Mouse (Mus musculus) WW6 (cell line): Measurements from ENCODE around the gene Dock1.

Source experiments
- DNase-seq: peaks from one replicate; pipeline ENCODE4 v3.0.0-alpha.2; 2013; ENCODE audit warnings: low read depth, low spot score

Dock1 gene

DNA sequence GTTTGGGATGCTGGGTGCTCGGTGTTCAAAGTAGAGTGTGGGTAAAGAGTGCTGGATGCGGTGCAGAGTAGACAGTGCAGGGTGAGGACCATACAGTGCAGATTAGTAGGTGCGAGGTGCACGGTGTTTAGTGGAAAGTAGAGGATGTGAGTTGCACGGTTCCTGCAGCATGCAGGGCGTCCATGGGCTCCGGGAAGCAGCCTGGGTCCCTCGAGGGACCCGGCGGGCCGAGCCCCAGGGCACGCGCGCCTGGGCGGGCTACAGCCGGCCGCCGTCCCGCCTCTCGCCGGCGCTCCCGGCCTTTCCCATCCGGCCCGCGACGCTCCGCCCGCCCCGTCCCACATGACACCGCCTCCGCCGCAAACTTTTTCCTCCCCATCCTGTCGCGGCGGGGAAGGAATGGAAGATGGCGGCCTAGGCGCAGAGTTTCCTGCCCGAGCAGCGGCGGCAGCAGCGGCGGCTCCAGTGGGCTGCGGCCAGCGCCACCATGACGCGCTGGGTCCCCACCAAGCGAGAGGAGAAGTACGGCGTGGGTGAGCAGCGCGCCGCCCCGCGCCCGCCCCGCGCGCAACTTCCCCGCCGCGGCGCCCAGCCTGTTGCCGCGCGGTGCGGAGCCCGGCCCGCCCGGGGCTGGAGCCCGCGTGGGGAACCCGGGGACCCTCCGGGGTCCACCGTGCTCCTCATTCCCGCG, at the start of gene Dock1:
Gene Dock1, plus strand, starts transcription at position 343 of the 691 bp plus-strand sequence.
- DNase-seq, result no peak

DNA sequence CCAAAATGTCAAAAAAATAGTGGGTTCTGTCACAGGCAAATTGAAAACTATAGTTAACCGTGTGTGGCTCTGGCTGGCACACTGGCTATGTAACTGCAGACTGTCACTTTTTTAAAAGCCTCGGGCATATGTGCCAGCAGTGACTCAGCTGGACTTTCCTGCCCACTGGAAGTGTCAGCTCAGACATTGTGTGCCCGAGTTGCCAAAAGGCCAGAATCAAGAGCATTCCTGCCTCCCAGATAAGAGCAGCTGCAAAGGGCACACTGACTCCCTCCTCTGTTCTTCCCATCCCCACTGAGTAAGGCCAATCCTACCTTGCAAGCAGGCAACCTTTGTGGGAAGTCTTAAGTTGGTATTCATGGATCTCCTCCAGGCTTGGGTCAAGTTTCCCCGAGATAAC, 42.5 kb upstream of the Dock1 start:
- no peak for DNase-seq

DNA sequence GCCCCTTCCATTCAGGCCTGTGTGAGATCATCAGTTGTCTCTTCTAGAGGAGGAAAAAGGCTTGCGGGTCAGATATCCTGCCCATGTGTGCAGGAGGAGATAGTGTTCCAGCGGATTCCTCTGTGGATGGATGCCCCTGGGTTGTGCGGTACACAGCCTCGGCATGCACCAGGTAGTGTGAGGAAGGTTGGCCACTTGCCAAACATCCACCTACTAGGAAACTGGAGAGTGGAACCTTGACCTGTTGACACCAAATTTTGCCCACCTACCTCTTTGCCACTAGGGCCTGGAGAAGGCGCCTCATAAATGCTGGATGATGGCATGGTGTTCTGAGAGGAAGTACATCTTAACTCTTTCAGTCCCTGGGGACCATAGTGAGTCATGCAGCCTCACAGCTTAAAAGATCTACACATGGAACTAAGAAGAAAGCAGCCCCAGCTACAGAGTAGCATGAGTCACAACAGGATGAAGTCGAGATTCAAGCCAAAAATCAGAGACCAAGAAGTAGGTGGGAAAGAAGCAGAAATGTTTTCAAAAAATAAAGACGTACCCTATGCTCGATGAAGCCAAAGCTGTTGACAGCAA, 20.1 kb upstream of the Dock1 start:
- DNase-seq, result no peak

DNA sequence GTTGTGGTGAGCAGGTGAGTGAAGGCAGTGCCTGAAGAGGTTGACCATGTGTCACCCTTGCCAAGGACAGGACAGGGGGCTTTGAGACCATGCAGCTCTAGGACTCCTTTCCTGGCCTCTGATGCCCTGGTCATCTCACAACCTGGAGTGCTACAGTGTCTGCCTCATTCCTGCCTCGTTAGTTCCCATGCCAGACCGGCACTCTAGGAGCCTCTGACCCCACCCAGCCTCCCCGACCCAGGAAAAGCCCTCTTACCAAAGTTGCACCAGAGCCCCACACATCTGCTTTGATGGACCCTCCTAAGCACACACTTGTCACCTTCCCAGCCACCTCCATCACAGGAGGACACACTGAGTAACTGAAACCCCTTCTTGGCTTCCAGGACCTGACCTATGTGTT, 19.4 kb upstream of the Dock1 start:
- no peak for DNase-seq

DNA sequence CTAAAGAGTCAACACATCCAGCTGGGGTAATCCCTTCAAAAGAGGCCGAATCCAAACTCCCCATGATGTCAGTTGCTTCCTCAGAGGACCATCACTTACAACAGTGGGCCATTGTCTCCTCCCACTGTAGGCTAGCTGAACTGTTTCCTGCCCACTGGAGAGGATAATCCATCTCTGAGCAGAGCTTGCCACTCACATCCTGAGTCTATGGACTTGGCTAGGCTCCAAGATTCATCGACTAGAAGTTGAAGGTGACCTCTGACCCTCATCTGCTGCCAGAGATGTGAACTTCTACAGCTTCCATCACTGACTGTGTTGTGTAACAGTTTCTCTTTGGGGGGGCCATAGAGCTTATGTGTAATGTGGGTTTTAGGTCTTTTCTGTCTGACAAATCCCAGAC, 7.2 kb upstream of the Dock1 start:
- DNase-seq, result no peak

DNA sequence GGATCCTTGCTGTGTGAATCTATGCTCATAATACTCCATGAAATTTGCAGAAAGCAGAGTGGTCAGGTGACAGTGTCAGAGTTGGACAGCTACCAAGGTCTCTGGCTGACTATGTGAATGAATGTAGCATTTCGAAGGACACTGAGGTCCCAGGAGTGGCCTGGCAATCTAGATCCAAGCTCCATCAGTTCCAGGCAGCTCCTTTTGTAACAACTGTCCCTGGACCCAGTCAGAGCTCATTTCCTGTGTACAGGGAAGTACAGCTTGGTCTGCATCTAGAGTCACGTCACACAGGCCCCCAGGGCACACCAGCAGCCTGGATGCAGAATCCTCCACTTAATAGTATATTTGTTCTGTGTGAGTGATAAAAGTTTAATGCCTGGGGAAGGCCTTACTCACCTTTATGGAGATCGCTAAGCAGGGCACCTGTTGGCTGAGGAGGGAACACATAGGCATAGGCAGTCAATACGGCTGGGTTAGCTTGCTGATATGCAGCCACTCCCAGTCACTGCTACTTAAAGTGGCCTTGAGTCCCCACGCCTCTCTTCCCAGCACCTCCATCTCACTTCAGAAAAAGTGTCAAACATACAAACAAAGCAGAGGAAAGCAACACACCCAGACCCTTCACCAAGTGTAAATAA, 4.7 kb upstream of the Dock1 start:
- no peak for DNase-seq

DNA sequence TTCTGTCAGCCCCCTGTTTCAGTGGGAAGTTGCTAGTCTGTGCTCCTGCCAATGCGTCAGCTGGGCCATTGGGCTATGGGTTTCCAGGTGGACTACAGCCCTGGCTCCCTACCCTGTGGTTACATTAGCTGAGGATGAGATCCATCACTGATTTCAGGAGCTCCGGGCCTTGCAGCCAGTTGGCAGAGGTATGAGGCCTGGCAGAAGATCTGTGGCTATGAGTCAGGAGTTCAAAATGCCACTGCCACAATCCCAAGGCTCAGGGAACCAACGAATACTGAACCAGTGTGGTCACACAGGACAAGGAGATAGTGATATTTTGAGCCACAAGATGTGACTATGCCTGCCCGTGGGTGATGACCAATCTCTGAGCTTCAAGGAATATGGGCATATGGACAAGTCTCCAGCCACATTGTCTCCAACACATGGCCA, 3.2 kb upstream of the Dock1 start:
- no peak for DNase-seq

DNA sequence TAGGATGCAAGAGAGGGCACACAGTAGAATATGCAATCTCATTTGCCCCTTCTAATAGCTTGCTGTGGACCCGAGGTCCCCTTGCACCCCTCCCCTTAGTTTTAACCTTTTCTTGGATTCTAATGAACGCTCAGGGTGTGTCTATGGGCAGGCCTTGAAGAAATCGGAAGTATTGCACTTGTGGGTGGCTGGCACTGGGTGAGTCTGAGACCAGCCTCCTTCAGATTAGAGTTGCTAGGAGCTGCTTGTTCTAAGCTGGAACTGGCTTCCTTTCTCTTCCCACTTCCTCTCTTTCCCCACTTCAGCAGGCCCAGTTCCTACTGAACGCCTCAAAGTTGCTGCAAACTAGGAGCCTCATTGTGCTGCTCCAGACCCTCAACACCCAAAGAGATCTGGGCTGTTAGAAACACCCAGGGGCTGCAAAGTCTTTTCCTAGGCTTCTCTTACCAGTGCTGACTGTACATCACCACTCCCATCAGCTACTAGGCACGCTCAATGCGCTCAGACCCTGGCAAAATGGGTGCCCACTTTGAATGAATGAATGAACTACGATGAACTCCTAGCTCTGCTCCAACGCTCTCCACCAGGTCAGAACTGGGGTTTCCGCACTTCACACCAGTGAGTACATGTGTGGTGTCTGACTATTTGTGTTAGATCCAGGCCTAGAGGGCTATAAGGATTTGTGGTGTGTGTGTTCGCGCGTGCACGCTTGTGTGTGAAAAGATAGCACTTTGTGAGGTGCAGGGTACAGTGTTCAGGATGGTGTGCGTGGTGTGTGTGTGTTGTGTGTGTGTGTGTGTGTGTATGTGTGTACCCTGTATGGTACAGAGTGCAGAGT, 761 bp upstream of the Dock1 start:
- DNase-seq, result no peak

DNA sequence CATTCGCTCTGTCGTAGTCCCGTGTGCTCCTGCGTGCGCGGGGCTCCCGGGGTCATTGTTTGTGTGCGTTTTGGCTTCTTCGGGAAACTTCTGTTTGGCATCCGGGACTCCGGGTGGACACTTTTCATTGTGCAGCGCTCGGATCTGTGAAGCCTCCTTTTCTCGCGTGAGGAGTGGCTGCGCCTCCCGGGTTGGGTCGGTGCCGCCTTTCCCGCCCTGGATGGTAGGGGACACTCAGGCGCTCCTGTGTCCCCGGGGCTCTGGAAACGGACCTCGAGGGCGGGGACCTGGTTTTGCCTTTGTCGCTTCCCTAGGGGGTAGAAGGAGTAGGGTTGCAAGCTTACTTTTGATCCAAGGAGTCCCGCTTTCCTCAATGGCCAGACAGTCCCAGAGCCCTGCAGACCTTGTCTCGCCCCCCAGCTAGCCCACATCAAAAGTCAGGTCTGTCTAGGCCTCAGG, 578 bp downstream of the Dock1 start:
- no peak for DNase-seq

DNA sequence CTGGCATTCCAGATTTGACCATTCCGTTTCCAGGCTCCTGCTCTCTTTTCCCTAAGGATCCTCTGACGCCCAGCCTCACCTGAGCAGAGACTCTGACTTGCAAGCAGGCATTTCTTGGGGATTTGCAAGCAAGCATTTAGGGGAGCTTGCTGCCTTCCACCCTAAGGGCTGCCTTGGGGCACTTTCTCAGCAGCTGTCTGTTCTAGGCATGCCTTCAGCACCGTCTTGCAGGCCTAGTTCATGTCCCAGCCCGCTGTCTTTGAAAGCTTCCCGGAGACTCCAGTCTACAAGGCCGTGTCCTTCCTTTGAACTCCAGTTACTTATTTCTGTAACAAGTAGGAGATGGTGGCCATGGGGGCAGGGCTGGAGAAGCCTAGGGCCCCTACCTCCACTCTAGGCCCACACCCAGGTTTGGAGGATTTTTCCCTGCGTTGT, 1.0 kb downstream of the Dock1 start:
- DNase-seq, result no peak

DNA sequence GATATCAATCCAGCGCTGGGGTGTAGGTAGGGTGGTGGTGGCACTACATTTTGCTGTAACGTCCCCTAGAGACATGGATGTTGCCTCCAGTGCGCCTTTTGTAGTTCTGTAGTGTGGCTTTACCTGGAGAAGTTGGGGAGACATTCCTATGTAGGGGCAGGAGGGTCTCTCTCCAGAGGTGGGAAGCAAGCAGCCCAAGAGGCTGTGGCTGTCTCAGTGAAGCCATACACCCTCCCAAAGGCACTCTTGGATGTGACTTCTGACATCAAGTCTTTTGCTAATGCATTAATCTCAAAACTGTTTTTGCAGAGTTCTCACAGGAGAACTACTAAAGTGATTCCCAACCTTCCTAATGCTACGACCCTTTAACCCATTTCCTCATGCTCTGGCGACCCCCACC, 2.7 kb downstream of the Dock1 start:
- no peak for DNase-seq

DNA sequence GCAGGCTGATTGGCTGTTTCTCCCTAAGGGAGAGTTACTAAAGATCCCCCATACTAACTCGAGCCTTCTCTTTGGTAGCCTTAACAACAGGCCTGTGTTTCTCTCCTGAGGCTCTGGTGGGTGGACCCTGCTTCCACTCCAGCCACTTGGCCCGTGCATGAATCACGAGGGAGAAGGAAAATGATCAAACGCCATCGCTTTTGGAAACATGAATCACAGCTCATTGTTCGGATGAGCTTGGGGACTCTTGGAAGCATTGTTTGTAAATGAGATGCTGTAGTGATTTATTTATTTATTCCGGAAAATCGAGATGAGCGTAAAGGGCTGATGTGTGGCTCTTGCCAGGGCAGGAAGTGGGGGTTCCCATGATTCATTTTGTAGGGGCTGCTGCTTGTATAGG, 3.5 kb downstream of the Dock1 start:
- DNase-seq, result no peak

DNA sequence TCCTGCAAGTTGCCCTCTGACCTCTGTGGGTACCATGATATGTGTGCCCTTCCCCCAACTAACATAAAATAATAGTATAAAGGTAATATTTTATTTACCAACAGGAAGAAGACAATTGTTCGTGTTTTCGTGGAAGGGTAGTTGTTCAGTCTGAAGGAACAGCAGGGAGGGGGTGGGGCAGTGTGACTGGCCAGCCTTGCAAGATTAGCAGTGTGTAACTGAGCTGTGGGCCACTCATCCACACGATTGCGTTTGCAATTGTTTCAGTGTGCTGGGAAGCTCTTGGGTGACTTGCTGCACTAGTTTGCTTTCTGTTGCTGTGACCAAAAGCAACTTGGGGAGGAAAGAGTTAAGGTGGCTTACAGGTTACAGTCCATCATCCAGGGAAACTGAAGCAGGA, 7.4 kb downstream of the Dock1 start:
- DNase-seq, result no peak

DNA sequence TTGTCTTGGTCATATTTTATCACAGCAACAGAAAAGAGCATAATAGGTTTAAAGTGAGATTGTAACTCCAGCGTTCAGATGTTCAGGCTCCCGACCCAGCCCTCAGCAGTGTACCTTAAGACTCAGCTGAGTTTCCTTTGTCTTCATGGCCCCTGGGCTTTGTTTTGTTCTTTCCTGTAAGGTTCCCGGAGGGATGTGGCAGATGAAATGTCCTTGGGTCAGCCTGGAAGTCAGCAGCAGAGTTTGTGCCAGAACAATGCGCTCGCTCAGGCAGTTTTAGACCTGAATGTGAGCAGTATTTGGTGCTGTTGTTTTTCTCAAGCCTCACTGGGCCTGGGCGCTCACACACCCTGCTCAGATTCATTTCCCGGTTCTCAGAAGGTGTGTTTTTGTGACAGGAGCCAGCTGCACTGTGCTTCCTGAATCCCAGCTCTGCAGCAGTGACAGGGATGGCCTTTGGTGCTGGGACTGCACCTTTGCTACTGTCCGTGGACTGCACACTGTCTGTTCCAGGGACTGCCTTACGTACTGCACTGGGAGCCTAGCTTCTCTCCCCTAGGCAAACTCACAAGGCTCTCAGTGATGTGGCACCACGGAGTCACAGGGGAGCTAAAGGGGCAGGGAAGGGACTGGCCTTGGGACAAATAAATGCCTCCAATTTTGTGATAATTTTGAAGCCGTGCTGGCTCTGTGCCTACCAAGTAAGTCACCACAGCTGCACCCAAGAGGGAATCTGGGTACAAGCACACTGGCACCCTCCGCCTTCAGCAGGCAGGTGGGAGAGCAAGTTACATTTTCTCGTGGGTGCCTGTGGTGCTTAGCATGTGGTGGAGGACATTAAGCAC, 9.1 kb downstream of the Dock1 start:
- DNase-seq, result no peak

DNA sequence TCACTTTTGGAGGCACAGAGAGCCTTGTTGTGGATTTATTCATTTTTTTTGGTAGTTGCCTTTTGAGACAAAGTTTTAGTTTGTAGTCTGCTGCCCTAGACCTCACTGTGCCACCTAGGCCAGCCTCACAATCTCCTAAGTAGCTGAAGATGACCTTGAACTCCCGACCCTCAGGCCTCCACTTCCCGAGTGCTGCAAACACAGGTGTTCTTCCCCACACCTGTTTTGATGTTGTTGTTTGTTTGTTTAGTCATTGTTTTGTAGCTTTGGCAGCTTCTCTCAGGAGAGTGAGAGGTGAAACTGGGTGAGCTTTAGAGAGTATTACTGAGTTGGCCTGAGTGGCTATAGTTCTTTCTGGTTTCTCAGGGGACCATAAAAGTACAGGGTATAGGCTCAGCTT, 9.7 kb downstream of the Dock1 start:
- no peak for DNase-seq

DNA sequence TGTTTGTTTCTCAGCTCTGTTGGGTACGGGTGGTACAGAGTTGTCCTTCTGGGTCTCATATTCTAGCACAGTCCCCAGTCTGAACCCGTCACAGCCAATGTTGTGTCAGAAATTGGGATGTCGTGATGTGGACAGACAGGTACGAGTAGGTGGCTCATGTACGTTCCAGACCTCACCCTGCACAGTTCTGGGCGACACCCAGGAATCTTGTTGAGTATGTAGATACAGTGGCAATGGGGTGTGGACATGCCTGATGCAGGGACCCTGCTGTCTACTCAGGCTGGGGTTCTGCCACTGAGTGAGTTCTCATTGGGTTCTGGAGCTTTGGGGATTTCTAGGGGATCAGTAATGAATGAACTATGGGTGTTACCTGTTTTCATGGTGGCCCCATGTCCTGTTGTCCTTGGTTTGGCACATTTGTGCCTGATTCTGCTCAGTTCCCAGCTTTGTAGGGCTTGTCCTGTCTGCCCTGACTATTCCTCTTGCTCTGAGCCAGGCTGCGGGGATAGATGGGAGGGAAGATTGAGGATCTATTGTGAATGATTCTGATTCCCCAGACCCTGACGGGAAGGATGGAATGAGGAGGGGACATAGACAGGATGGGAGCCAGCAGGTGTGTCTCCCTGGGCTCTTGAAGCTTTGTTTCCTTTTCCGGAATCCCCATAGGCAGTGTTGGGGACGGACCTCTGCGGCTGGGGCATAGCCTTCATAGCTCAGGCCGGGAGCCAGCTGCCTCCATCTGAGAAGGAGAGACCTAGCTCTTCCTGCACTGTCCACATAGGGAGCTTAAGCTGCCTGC, 11.5 kb downstream of the Dock1 start:
- DNase-seq, result no peak

DNA sequence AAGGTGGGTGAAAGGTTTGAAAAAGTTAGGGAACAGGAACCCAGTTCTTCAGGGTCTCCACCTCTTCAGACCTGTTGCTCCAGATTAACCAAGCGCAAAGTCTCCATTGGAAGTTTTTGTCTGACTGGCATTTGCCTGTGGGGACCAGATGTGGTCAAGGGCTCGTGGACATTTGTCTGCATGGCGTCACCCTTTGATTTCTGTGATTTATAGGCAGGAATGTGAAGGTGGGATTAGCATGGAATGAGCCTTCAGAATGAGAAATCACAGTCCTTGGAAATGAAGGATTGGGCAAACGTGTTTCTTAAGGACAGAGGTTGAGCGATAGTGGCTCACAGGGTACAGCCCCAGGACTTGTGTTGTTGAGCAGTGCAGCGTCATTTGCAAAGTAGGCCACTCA, 17.9 kb downstream of the Dock1 start:
- no peak for DNase-seq

DNA sequence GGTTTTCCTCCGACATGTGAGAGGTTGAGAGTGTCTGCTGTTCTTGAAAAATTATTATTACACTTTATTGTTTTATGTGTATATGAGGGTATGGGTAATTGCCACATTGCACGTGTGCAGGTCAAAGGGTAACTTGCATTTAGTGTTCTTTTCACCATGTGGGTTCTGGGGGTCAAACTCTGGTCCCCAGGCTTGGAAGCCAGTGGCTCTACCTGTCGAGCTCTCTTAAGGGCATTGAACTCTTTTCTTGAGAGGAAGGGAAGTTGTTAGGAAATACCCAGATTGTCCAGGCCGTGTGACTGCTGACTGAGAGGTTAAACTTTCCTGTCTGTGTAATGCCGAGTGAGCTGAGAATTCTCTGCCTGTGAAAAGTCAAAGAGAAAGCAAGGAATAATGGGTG, 19.7 kb downstream of the Dock1 start:
- DNase-seq, result no peak

DNA sequence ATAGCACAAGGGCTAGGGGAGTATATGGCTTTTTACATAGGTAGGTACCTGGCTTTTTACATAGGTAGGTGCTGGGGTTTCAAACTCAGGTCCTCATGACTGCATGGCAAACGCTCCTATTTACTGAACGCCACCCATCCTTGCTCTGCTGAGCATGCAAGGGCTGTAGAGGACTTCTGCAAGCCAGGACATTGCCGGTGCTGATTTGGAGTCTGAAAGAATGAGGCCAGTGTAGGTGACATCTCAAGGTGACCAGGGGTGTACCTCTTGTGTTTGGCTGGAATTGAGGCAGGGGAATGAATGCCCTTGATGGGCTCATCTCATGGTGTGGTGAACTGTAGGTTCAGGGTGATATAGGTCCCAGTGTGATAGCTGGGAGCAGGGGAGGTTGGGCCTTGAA, 20.4 kb downstream of the Dock1 start:
- no peak for DNase-seq

DNA sequence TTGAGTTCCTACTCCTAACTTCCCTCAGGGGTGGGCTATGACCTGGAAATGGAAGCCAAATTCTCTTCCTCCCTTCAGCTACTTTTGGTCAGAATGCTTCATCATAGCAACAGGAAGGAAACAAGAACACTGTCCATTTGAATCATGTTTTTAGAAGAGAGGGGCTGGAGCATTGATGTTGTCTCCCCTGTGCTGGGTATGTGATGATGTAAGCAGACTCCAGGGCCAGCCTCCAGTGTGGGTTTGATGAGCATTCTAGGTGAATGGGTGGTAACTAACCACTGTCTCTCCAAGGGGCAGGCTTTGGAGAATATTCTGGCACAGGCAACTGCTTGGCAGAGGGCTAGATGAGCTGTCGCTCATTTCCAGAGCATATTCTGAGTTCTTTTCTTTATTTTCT, 22.9 kb downstream of the Dock1 start:
- no peak for DNase-seq
